Mouse (Mus musculus) bone marrow macrophage, adult 2 months (primary cell): ENCODE results near the gene Dhps.

Source experiments
- CTCF ChIP-seq: IDR thresholded peaks from 2 replicates; pipeline ENCODE4 v1.5.1; 2012; ENCODE audit warnings: low read depth, mild to moderate bottlenecking, low read length, moderate library complexity
- POLR2A ChIP-seq: IDR thresholded peaks from 2 replicates; pipeline ENCODE4 v1.6.1; 2012; ENCODE audit warnings: mild to moderate bottlenecking, low read depth, low read length, borderline replicate concordance

DNA sequence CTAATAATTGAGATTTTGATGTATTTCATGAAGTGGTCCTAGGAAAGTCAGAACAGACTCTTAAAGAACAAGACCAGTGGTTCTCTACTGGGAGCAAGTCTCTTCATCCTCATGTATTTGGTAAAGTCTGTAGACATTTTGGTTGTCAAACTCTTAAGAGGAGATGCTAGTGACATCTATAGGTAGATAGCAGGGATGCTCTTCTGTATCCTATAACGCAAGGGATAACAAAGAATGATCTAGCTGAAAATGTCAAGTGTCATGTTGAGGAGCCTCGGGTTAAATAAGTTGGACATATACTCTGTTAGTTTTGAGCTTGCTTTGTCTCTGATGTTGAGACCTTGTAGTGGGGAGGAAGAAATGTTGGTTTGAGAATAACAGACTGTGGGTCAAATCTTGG lies 43.6 kb upstream of the Dhps start:
- TF ChIP-seq CTCF (no peak), POLR2A (no peak)
